Mouse (Mus musculus): ENCODE data around the gene Adprm.
"Not testable (repeated sequence)": the region's sequence is repeated elsewhere in the genome, so short reads cannot be mapped to it uniquely, and the experiment has no call there.

Adprm gene

DNA sequence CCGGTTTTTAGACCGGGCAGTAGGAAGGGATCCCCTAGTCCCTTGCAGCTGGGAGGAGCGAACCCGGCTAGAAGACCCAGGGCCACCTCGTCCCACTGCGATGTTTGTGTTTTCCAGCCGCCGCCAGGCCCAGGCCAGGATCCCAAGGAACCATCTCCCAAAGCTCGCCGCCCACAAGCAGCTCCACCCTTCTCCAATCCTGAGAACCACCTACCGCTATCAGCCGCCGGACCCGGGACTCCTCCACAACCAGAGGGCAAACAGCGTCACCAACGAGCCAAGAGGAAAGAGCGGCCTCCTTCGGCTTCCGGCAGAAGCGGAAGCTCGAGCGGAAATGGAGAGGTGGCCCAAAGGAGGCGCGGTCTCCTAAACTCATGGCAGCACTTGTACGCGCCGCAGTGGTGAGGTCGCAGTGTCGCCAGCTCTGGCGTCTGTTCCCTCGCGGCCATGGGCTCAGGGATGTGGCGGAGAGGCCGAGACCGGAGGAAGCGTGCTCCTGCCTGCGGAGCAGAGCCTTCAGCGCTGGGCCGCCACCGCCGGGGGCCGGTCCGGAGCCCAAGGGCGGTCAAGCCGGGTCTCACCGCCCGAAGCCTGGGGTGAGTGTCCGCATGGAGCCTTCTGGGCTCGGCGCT lies at the start of gene Adprm, which contains the start of gene Sco1:
Gene Adprm, minus strand, starts transcription at position 274 of the 632 bp plus-strand sequence.
Gene Sco1, plus strand, starts transcription at position 350 of the 632 bp plus-strand sequence.
- DNase-seq (ENCODE audit: low spot score) = peak; percentile 96

DNA sequence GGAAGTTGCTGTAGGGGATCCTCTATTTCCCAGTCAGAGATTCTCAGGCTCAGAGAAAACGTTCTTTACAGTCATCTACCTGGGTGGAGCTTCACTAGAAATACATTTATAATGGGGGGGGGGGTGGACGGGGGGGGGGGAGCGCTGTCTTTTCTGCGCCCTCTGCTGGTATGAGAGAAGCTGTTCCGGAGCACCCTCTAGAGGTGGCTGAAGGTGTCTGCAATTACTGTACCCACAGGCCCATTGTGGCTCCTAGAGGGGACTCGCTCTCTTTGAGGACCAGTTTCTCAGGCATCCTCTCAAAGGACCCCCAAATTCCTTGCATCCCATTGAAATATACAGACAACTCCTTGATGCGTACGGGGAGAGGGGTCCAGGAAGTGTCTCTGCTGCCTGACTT lies 49.3 kb upstream of the Adprm start:
- peak; percentile 37 for DNase-seq (ENCODE audit: low spot score)

DNA sequence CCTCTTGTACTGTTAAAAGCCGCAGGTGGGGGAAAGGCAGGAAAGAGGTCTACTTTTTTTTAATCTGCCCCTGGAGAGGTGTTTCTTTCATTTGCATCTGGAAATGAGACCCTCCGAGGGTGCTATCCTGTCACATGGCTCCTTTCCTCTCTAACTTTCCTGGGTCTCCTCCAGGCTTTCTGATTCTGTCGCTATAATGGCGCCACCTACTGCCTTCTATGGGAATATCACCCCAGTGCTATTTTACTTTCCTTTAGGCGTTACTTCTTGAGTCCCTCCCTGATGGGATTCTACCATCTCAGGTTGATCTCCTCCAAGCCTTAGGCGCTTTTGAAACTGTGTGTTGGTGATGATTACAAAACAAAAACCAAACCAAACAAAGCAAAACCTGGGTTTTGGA lies 47.8 kb upstream of the Adprm start:
- DNase-seq (ENCODE audit: low spot score) = peak; percentile 56

DNA sequence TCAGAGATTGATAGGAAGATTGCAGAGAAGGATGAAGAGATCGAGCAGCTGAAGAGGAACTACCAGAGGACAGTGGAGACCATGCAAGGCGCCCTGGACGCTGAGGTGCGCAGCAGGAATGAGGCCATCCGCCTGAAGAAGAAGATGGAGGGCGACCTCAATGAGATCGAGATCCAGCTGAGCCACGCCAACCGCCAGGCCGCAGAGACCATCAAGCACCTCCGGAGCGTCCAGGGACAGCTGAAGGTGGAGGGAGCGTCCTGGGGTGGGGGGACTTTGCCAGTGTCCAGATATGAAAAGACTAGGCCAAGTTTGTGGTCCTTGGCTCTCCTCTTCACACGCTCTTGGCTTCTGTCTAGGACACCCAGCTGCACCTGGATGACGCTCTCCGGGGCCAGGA lies 46.8 kb upstream of the Adprm start:
- no peak for DNase-seq (ENCODE audit: low spot score)

DNA sequence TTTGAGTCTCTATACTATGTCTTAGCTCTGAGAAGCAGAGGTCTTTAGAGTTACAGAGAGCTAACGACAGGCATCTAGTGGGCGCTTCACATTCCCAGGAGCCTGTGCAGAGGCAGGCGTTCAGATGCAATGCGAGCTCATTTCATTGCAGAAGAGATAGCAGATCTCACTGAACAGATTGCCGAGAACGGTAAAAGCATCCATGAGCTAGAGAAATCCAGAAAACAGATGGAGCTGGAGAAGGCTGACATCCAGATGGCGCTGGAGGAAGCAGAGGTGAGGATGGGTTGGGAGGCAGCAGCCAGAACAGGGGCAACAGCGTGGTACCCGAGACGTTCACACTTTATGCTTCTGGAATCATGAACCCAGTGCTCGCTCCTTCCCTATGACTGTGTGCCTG lies 46.0 kb upstream of the Adprm start:
- no peak for DNase-seq (ENCODE audit: low spot score)

DNA sequence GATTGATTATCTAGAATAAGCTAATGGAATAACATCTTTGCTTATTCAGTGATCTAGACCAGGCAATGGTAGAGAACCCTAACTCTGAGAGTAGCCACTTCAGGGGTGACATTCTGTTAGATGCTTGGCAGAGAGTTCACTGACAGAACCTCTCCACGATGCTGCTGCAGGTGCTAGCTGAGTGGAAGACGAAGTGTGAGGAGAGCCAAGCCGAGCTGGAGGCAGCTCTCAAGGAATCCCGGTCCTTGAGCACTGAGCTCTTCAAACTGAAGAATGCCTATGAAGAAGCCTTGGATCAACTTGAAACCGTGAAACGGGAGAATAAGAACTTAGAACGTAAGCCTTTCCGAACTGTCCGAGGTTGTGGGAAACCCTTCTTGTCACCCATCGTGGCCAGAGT lies 45.3 kb upstream of the Adprm start:
- DNase-seq (ENCODE audit: low spot score) = no peak

DNA sequence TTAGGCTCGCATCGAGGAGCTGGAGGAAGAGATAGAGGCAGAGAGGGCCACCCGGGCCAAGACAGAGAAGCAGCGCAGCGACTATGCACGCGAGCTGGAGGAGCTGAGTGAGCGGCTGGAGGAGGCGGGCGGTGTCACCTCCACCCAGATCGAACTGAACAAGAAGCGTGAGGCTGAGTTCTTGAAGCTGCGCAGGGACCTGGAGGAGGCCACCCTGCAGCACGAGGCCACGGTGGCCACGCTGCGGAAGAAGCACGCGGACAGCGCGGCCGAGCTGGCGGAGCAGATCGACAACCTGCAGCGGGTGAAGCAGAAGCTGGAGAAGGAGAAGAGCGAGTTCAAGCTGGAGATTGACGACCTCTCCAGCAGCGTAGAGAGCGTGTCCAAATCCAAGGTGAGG lies 42.1 kb upstream of the Adprm start:
- no peak for DNase-seq (ENCODE audit: low spot score)

DNA sequence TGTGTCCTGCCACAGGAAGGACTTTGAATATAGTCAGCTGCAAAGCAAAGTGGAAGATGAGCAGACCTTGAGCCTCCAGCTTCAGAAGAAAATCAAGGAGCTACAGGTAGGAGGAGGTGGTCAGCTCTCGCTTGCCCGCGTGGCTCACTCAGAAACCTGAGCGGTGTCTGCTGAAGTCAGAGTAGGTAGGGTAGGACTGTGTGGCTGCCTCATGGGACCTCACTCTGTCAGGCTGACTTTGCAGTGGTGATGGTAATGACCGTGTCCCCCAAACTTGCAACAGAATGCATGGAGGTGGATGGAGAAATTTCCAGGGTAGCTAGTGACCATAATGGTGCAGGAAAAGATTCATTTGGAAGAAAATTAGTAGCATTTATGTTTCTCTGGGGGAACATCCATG lies 41.3 kb upstream of the Adprm start:
- no peak for DNase-seq (ENCODE audit: low spot score)

DNA sequence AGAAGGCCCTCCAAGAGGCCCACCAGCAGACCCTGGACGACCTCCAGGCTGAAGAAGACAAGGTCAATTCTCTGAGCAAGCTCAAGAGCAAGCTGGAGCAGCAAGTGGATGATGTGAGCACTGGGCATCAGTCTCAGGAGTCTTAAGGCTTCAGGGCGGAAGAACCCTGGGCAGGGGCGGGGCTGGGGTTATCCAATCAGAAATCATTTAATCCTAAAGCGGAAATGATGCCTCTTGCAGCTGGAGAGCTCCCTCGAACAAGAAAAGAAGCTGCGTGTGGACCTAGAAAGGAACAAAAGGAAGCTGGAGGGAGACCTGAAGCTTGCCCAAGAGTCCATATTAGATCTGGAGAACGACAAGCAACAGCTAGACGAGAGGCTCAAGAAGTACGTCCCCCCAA lies 40.8 kb upstream of the Adprm start:
- DNase-seq (ENCODE audit: low spot score) = no peak

DNA sequence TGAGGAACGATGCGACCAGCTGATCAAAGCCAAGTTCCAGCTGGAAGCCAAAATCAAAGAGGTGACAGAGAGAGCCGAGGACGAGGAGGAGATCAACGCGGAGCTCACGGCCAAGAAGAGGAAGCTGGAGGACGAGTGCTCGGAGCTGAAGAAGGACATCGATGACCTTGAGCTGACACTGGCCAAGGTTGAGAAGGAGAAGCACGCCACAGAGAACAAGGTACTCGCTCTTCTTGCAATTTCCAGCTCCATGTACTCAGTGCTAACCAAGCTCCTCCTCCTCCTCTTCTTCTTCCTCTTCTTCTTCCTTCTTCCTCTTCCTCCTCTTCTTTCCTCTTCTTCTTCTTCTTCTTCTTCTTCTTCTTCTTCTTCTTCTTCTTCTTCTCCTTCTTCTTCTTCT lies 40.0 kb upstream of the Adprm start:
- DNase-seq (ENCODE audit: low spot score) = not testable (repeated sequence)

DNA sequence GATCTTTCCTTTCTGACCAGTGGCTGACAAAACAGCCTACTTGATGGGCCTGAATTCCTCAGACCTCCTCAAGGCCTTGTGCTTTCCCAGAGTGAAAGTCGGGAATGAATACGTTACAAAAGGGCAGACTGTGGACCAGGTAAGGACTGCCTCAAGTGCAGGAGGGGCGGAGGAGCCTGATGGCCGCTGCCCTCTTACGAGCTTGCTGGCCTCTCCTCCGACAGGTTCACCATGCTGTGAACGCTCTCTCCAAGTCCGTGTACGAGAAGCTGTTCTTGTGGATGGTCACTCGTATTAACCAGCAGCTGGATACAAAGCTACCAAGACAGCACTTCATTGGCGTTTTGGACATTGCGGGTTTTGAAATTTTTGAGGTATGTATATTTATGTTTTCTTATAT lies 34.8 kb upstream of the Adprm start:
- DNase-seq (ENCODE audit: low spot score) = no peak

DNA sequence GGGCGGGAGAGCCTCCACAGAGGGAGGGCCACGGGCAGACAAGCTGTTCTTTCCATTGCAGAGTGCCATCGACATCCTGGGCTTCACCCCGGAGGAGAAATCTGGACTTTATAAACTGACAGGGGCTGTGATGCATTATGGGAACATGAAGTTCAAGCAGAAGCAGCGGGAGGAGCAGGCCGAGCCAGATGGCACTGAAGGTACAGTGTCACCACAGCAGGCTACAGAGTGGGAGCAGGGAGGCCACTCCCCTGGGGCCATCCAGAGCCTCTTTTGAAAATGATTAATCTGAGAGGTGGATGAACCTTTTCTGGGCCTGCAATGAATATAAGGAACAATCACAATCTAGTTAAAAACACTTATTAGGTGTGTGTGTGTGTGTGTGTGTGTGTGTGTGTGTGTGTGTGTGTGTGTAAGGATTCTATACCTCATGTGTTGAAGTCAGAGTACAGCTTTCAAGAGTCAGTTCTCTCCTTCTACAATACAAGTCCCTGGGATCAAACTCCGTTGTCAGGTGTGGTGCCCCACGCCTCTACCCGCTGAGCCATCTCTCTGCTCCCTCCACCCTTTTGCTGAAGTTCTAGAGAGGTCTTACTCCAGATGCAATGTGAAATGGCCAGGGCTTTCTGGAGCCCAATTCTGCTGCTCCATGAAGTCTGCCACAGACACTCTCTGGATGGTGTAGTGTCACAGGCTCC lies 34.2 kb upstream of the Adprm start:
- DNase-seq (ENCODE audit: low spot score) = no peak

DNA sequence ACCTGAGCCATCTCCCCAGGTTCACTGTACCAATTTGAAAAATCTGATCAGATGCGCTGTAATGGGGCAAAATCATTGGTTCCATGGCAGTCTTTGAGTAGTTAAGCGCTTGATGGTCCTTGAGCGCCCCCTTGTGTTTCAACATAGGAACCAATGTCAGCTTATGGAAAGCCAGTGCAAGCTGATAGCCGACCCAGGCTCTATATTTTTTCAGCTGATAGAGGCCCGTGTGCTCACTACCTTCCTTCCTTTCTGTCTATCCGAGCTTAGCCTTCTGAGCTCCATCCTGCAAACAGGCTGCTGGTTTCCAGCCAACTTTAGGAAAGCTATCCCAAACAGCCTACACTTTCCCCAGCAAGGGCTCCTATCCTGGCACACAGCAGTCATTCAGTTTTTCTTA lies 33.1 kb upstream of the Adprm start:
- DNase-seq (ENCODE audit: low spot score) = peak; percentile 87

DNA sequence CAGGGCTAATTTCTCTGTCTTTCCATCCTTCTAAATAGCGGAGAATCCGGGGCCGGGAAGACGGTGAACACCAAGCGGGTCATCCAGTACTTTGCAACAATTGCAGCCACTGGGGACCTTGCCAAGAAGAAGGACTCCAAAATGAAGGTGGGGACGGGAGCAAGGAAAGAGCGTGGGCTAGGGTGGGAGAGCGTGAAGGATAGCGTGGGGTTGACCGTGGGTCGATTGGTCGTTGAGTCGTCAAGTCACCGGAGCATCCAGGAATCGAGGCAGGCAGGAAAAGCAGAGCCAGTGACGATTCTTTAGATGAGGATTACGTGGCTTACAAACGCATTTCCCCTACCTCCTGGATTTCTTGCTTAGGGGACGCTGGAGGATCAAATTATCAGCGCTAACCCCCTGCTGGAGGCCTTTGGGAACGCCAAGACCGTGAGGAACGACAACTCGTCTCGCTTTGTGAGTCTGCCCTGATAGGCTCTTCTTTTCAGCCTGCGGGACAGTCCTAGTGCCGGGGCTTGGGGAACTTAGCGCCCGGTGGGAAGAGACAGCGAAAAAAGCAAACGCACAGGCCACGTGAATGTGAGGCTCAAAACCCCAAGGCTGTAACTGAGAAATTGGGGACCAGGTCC lies 31.4 kb upstream of the Adprm start:
- DNase-seq (ENCODE audit: low spot score) = no peak

DNA sequence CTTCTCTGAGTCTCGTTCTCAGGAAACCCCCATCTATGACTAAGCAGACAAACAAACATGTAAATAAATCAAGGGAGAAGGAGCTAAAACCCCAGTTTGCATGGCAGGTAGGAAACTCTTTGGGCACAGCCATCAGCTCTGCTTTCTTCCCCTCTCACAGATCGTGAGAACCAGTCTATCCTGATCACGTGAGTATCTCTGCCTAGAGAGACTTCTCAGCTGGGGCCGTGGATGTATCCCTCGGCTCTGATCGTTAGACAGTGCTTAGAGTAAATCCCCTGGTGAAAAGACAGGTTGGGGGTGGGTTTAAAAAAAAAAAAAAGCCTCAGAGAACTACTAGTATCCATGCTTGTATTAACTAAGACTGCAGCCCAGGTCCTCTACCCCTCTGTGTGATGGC lies 30.8 kb upstream of the Adprm start:
- no peak for DNase-seq (ENCODE audit: low spot score)

DNA sequence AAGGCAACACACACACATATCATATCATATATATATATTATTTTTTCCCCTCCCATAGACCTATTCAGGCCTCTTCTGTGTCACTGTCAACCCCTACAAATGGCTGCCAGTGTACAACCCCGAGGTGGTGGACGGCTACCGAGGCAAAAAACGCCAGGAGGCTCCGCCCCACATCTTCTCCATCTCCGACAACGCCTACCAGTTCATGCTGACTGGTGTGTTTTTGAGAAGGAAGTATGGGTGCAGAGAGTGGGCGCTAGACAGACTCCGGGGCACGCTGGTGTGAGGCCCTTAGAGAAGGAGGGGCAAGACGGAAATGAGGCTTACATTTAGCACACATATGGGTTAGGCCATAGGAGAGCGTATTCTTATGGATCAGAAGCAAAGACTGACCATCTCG lies 30.4 kb upstream of the Adprm start:
- no peak for DNase-seq (ENCODE audit: low spot score)

DNA sequence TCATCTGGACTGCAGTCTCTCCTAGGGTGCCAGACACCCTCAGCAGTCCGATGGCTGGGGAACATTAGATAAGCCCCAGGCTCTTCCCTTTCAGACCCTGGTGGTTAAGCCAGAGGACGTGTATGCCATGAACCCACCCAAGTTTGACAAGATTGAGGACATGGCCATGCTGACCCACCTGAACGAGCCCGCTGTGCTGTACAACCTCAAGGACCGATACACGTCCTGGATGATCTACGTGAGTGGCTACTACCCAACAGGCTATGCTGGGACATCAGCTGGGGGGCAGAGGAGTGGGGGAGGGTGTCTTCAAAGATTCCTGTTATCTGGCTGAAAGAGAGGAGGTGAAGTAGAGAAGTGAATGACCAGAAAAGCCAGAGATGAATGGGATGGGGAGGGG lies 29.8 kb upstream of the Adprm start:
- no peak for DNase-seq (ENCODE audit: low spot score)

DNA sequence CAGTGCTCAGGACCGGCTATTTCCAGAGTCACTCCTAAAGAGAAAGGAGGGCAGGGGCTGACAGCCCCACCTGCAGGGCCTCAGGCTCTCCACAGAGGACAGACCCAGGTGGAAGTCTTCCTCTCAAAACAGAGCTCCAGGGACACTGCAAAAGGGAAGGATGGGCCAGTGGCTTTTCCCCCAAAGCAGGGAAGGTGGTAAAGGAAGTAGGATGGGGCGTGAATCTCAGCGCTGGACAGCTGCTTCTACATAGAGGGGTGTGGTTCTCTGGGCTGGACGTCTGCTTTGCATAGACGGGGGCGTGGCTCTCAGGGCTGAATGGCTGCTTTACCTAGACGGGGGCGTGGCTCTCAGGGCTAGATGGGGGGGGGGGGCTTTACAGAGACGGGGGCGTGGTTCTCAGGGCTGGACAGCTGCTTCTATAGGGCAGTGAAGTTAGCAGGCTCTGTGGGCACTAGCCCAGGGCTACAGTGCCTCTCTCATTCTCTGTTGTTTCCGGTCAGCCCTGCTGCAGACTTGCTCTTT lies 28.8 kb upstream of the Adprm start:
- peak; percentile 95 for DNase-seq (ENCODE audit: low spot score)

DNA sequence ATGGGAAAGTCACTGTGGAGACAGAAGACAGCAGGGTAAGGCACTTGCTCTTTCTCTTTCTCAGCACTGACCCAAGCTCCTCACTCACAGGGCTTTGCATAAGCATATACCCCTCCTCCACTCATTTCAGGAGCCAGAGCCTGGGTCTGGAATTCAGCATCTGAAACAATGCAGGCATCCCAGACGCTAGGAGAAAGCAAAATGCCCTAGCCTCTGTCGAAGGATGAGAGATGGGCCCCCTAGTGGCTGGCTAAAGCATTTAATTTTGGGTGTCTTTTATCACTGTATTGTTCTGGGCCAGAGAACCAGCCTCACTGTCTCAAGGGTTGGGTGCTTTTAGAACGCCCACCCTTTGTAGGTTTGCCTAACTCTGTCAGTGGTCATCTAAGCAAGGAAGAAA lies 27.8 kb upstream of the Adprm start:
- peak; percentile 84 for DNase-seq (ENCODE audit: low spot score)

DNA sequence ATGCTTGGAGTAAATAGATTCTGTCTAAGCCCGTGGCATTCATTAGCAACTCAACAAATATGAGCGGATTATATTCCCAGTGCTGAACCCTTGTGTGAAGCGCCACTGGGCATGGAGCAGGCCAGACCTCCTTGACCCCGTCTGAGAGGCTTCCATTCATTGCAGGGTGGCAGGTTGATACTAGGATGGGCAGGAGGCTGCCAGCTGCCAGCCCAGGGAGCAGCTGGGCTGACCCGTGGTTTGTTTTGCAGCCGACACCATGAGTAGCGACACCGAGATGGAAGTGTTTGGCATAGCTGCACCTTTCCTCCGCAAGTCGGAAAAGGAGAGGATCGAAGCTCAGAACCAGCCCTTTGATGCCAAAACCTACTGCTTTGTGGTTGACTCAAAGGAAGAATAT lies 27.3 kb upstream of the Adprm start:
- no peak for DNase-seq (ENCODE audit: low spot score)

DNA sequence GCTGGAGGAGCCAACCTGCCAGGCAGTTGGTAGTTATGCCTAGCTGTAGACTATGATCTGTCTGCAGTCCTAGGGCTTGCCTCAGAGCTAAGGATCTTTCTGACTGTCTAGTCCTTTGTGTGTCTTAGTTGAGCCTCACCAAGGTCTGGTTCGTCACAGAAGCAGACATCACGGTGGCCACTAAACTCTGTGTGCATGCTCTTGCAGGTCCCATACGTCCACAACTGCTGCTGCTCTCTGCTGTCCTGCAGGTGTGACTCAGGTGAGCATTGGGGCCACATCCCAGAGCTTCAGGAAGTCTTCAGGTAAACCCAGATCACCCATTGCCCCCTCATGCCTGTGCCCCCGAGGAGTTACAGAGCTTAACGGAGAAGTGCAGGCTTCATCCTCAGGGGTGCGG lies 26.5 kb upstream of the Adprm start:
- DNase-seq (ENCODE audit: low spot score) = no peak

DNA sequence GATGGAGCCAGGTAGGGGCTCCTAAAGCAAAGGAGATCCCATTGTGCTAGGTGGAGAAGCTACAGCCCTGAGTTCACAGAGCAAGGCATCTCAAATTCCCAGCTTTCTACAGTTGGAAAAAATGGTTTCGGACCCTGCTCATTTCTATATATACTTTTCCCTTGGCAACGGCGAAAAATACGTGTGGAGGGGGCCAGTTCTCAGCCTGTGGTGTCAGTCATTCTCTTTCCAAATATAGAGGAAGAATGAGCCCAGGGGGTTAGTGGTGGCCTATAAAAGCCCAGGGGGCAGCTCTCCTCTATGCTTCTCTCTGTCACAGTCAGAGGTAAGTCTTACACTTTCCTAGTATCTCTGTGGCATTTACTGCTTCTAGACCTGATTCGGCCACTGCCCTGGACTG lies 25.6 kb upstream of the Adprm start, which contains the start of gene Myh3:
Gene Myh3, plus strand, starts transcription at position 301 of the 400 bp plus-strand sequence.
- DNase-seq (ENCODE audit: low spot score) = no peak

DNA sequence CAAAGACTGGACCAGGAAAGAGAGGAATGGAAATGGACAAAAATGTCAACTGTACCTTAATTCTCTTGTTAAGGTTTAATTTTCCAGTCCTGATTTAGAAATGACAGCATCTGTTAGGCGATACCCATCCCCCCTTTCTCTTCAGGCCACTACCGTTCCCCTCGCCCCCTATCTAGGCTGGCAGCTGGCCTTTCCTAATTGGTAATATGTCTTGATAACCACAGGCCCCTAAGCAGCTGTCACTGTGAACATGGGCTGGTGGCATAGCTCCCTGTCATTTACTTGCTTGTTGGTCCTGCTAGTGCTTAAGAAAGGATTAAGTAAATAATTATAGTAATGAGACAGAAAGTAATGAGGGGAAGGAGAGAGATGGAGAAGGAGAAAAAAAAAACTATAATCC lies 25.0 kb upstream of the Adprm start:
- no peak for DNase-seq (ENCODE audit: low spot score)
